Mouse (Mus musculus): Measurements from ENCODE around the gene Yy1. TPM values are rescaled to one million over a fixed set of nuclear protein-coding genes. Genes with fewer than 3 reads are reported as not detected.

The Yy1 gene
- polyA plus RNA-seq, 1 experiment: 13.9 TPM

- TF ChIP-seq MYOD1 (IDR thresholded peaks at IDR 0.05; ENCODE audit: control insufficient read depth, insufficient read length, low read depth) (no peak), CTCF (IDR thresholded peaks at IDR 0.05; ENCODE audit: control insufficient read depth, insufficient read depth, insufficient read length) (no peak), FOSL1 (IDR thresholded peaks at IDR 0.05; ENCODE audit: insufficient read depth, low read length, poor library complexity, severe bottlenecking) (no peak), USF1 (IDR thresholded peaks at IDR 0.05; ENCODE audit: low read depth) (no peak), MAX (IDR thresholded peaks at IDR 0.05) (no peak), MYOG (IDR thresholded peaks at IDR 0.05; ENCODE audit: control insufficient read depth, extremely low read depth, insufficient read length) (no peak), CEBPB (IDR thresholded peaks at IDR 0.05; ENCODE audit: low read depth) (no peak)
- H3K79me3 ChIP-seq (ENCODE audit: low read depth): peaks cover 30% of the 10 kb centered on the region
Observed at GRCm38 (mm10) chr12:108820461-108820860, 27.7 kb downstream of the Yy1 start.

GRCm38 (mm10) chr12:108823036-108823435 lies 30.3 kb downstream of the Yy1 start:
- no peaks in the 10 kb centered on the region for H3K27me3 ChIP-seq (ENCODE audit: control insufficient read depth, insufficient read depth, insufficient read length)
- H3K79me2 ChIP-seq (ENCODE audit: control insufficient read depth, insufficient read depth): peaks cover 39% of the 10 kb centered on the region
- peaks cover 14% of the 10 kb centered on the region for H3K36me3 ChIP-seq (ENCODE audit: control insufficient read depth, insufficient read depth)
- TF ChIP-seq MYOD1 (IDR thresholded peaks at IDR 0.05; ENCODE audit: control insufficient read depth, insufficient read length, low read depth) (no peak), MYOG (IDR thresholded peaks at IDR 0.05; ENCODE audit: control insufficient read depth, extremely low read depth, insufficient read length) (no peak), USF1 (IDR thresholded peaks at IDR 0.05; ENCODE audit: low read depth) (no peak), CEBPB (IDR thresholded peaks at IDR 0.05; ENCODE audit: low read depth) (no peak), FOSL1 (IDR thresholded peaks at IDR 0.05; ENCODE audit: insufficient read depth, low read length, poor library complexity, severe bottlenecking) (no peak), MAX (IDR thresholded peaks at IDR 0.05) (no peak), CTCF (IDR thresholded peaks at IDR 0.05; ENCODE audit: control insufficient read depth, insufficient read depth, insufficient read length) (no peak)
- H3K79me3 ChIP-seq (ENCODE audit: low read depth): peaks cover 7% of the 10 kb centered on the region
- no peak overlapping the region for H3ac ChIP-seq (ENCODE audit: control insufficient read depth, insufficient read length, low read depth)
- H3K4me3 ChIP-seq (ENCODE audit: insufficient read depth, poor library complexity, severe bottlenecking): no peak overlapping the region

More at GRCm38 (mm10) chr12:108820461-108820860, 27.7 kb downstream of the Yy1 start:
- Histone ChIP-seq H3K27me3 (ENCODE audit: control insufficient read depth, insufficient read depth, insufficient read length) (no peaks in the 10 kb centered on the region), H3K36me3 (ENCODE audit: control insufficient read depth, insufficient read depth) (peaks cover 28% of the 10 kb centered on the region), H3ac (ENCODE audit: control insufficient read depth, insufficient read length, low read depth) (no peak overlapping the region), H3K79me2 (ENCODE audit: control insufficient read depth, insufficient read depth) (peaks cover 65% of the 10 kb centered on the region), H3K4me3 (ENCODE audit: insufficient read depth, poor library complexity, severe bottlenecking) (no peak overlapping the region)

GRCm38 (mm10) chr12:108824225-108824874 lies 31.6 kb downstream of the Yy1 start:
- TF ChIP-seq USF1 (IDR thresholded peaks at IDR 0.05; ENCODE audit: low read depth): no peak
- no peak for TF ChIP-seq CTCF (IDR thresholded peaks at IDR 0.05; ENCODE audit: control insufficient read depth, insufficient read depth, insufficient read length)
- no peak for TF ChIP-seq MAX (IDR thresholded peaks at IDR 0.05)
- TF ChIP-seq MYOD1 (IDR thresholded peaks at IDR 0.05; ENCODE audit: control insufficient read depth, insufficient read length, low read depth): no peak
- TF ChIP-seq CEBPB (IDR thresholded peaks at IDR 0.05; ENCODE audit: low read depth): no peak
- TF ChIP-seq MYOG (IDR thresholded peaks at IDR 0.05; ENCODE audit: control insufficient read depth, extremely low read depth, insufficient read length): no peak
- TF ChIP-seq FOSL1 (IDR thresholded peaks at IDR 0.05; ENCODE audit: insufficient read depth, low read length, poor library complexity, severe bottlenecking): no peak
- H3K27me3 ChIP-seq (ENCODE audit: control insufficient read depth, insufficient read depth, insufficient read length): no peaks in the 10 kb centered on the region
- H3K79me2 ChIP-seq (ENCODE audit: control insufficient read depth, insufficient read depth): peaks cover 26% of the 10 kb centered on the region

GRCm38 (mm10) chr12:108825561-108826224 lies 32.9 kb downstream of the Yy1 start:
- TF ChIP-seq MYOD1 (IDR thresholded peaks at IDR 0.05; ENCODE audit: control insufficient read depth, insufficient read length, low read depth) (no peak), USF1 (IDR thresholded peaks at IDR 0.05; ENCODE audit: low read depth) (no peak), FOSL1 (IDR thresholded peaks at IDR 0.05; ENCODE audit: insufficient read depth, low read length, poor library complexity, severe bottlenecking) (no peak), CEBPB (IDR thresholded peaks at IDR 0.05; ENCODE audit: low read depth) (no peak), MAX (IDR thresholded peaks at IDR 0.05) (no peak), CTCF (IDR thresholded peaks at IDR 0.05; ENCODE audit: control insufficient read depth, insufficient read depth, insufficient read length) (no peak), MYOG (IDR thresholded peaks at IDR 0.05; ENCODE audit: control insufficient read depth, extremely low read depth, insufficient read length) (no peak)

More at GRCm38 (mm10) chr12:108824225-108824874, 31.6 kb downstream of the Yy1 start:
- no peak overlapping the region for H3K4me3 ChIP-seq (ENCODE audit: insufficient read depth, poor library complexity, severe bottlenecking)
- H3K79me3 ChIP-seq (ENCODE audit: low read depth): peaks cover 6% of the 10 kb centered on the region
- H3K36me3 ChIP-seq (ENCODE audit: control insufficient read depth, insufficient read depth): peaks cover 4% of the 10 kb centered on the region
- no peak overlapping the region for H3ac ChIP-seq (ENCODE audit: control insufficient read depth, insufficient read length, low read depth)

GRCm38 (mm10) chr12:108826282-108826957 lies 33.6 kb downstream of the Yy1 start:
- Histone ChIP-seq H3K4me3 (ENCODE audit: insufficient read depth, poor library complexity, severe bottlenecking) (no peak overlapping the region), H3K79me2 (ENCODE audit: control insufficient read depth, insufficient read depth) (peaks cover 14% of the 10 kb centered on the region), H3ac (ENCODE audit: control insufficient read depth, insufficient read length, low read depth) (no peak overlapping the region), H3K79me3 (ENCODE audit: low read depth) (peaks cover 6% of the 10 kb centered on the region), H3K27me3 (ENCODE audit: control insufficient read depth, insufficient read depth, insufficient read length) (no peaks in the 10 kb centered on the region), H3K36me3 (ENCODE audit: control insufficient read depth, insufficient read depth) (peaks cover 4% of the 10 kb centered on the region)
- no peak for TF ChIP-seq MYOG (IDR thresholded peaks at IDR 0.05; ENCODE audit: control insufficient read depth, extremely low read depth, insufficient read length)

More at GRCm38 (mm10) chr12:108825561-108826224, 32.9 kb downstream of the Yy1 start:
- Histone ChIP-seq H3ac (ENCODE audit: control insufficient read depth, insufficient read length, low read depth) (no peak overlapping the region), H3K4me3 (ENCODE audit: insufficient read depth, poor library complexity, severe bottlenecking) (no peak overlapping the region), H3K36me3 (ENCODE audit: control insufficient read depth, insufficient read depth) (peaks cover 4% of the 10 kb centered on the region), H3K27me3 (ENCODE audit: control insufficient read depth, insufficient read depth, insufficient read length) (no peaks in the 10 kb centered on the region), H3K79me3 (ENCODE audit: low read depth) (peaks cover 6% of the 10 kb centered on the region), H3K79me2 (ENCODE audit: control insufficient read depth, insufficient read depth) (peaks cover 18% of the 10 kb centered on the region)

All from C2C12 (cell line).